ENCODE assay signal across 20 mouse cellular contexts in genomic region chr17:71091024-71091423, GRCm38 (mm10).
DNase-seq lines count a peak whose midpoint lies in the region; ATAC-seq and TF ChIP-seq lines count a peak whose summit lies in the region.
"Had no signal": no experiment of that assay in that cellular context is flagged by ENCODE, and none has a peak within 500 bp of the region (broad histone marks: within the 10 kb centered on the region; RNA-seq: fewer than 3 reads in every experiment).

No protein-coding gene starts in this region.

- intact Hi-C loops in heart, postnatal 10 days (cut with DNase I): no loop called here

- no peak for TF ChIP-seq EP300 in heart, postnatal 0 days (IDR thresholded peaks at IDR 0.05; ENCODE audit: low read depth)
- TF ChIP-seq EP300 in liver, postnatal 0 days (IDR thresholded peaks at IDR 0.05; ENCODE audit: low read depth): no peak

- no peak for TF ChIP-seq CTCF in heart, postnatal 0 days (IDR thresholded peaks at IDR 0.05; ENCODE audit: low read depth)
- TF ChIP-seq CTCF in liver, postnatal 0 days (IDR thresholded peaks at IDR 0.05; ENCODE audit: low read depth): no peak
- TF ChIP-seq CTCF in midbrain, postnatal 0 days (IDR thresholded peaks at IDR 0.05): no peak

- no peak overlapping the region for H3K4me2 ChIP-seq in heart, postnatal 0 days (ENCODE audit: low read depth, low read length)
- H3K4me2 ChIP-seq in liver, postnatal 0 days (ENCODE audit: low read depth, low read length): no peak overlapping the region
- no peak overlapping the region for H3K4me2 ChIP-seq in midbrain, postnatal 0 days (ENCODE audit: low read depth, low read length, poor library complexity, severe bottlenecking)
- H3K4me2 ChIP-seq: embryonic facial prominence, embryonic 12.5 days; forebrain, embryonic 15.5 days; hindbrain, embryonic 15.5 days had no signal

- peaks cover 75% of the 10 kb centered on the region for H3K36me3 ChIP-seq in heart, postnatal 0 days (replicated peaks; ENCODE audit: control insufficient read depth, insufficient read depth, low read length)
- no peaks in the 10 kb centered on the region for H3K36me3 ChIP-seq in liver, postnatal 0 days (replicated peaks; ENCODE audit: insufficient read depth, low read length)
- H3K36me3 ChIP-seq in splenic B cell, adult 2 months (ENCODE audit: control insufficient read depth, insufficient read depth, low read length, poor library complexity, severe bottlenecking): no peaks in the 10 kb centered on the region
- no peaks in the 10 kb centered on the region for H3K36me3 ChIP-seq in midbrain, postnatal 0 days (ENCODE audit: insufficient read depth, low read length)
- H3K36me3 ChIP-seq: embryonic facial prominence, embryonic 12.5 days; forebrain, embryonic 15.5 days; G1E; hindbrain, embryonic 15.5 days had no signal

- H3K9ac ChIP-seq in heart, postnatal 0 days (replicated peaks; ENCODE audit: low read depth, low read length): no peak overlapping the region
- no peak overlapping the region for H3K9ac ChIP-seq in liver, postnatal 0 days (replicated peaks)
- no peak overlapping the region for H3K9ac ChIP-seq in midbrain, postnatal 0 days (replicated peaks; ENCODE audit: low read length, poor library complexity, severe bottlenecking)
- H3K9ac ChIP-seq: embryonic facial prominence, embryonic 12.5 days; forebrain, embryonic 15.5 days; hindbrain, embryonic 15.5 days had no signal

- no peak overlapping the region for H3K4me3 ChIP-seq in heart, postnatal 0 days (ENCODE audit: low read depth, low read length)
- H3K4me3 ChIP-seq in liver, postnatal 0 days (ENCODE audit: low read depth, low read length): no peak overlapping the region
- H3K4me3 ChIP-seq in midbrain, postnatal 0 days (ENCODE audit: low read depth, low read length): no peak overlapping the region
- H3K4me3 ChIP-seq: embryonic facial prominence, embryonic 12.5 days; forebrain, embryonic 15.5 days; heart, embryonic 10.5 days; hindbrain, embryonic 15.5 days had no signal

- 40% methylated on average over 4 of the region's 4 CpGs for WGBS in heart, postnatal 0 days
- 62% methylated on average over 4 of the region's 4 CpGs for WGBS in liver, postnatal 0 days (ENCODE audit: insufficient replicate concordance)
- WGBS in midbrain, postnatal 0 days: 81% methylated on average over 4 of the region's 4 CpGs

- H3K27me3 ChIP-seq in heart, postnatal 0 days (ENCODE audit: control insufficient read depth, insufficient read depth, low read length): no peaks in the 10 kb centered on the region
- no peaks in the 10 kb centered on the region for H3K27me3 ChIP-seq in liver, postnatal 0 days (ENCODE audit: insufficient read depth, low read length)
- no peaks in the 10 kb centered on the region for H3K27me3 ChIP-seq in splenic B cell, adult 2 months (ENCODE audit: control insufficient read depth, insufficient read depth, low read length, poor library complexity, severe bottlenecking)
- no peaks in the 10 kb centered on the region for H3K27me3 ChIP-seq in midbrain, postnatal 0 days (ENCODE audit: insufficient read depth, low read length)
- H3K27me3 ChIP-seq: embryonic facial prominence, embryonic 12.5 days; forebrain, embryonic 15.5 days; hindbrain, embryonic 15.5 days had no signal

- H3K4me1 ChIP-seq in heart, postnatal 0 days (ENCODE audit: control insufficient read depth, insufficient read depth): peaks cover 6% of the 10 kb centered on the region; the same call in 1 of the 2 replicates
- peaks cover 39% of the 10 kb centered on the region for H3K4me1 ChIP-seq in liver, postnatal 0 days (ENCODE audit: insufficient read depth)
- H3K4me1 ChIP-seq in midbrain, postnatal 0 days (ENCODE audit: insufficient read depth, low read length): no peaks in the 10 kb centered on the region
- H3K4me1 ChIP-seq: forebrain, embryonic 15.5 days; hindbrain, embryonic 15.5 days had no signal

- H3K9me3 ChIP-seq in heart, postnatal 0 days (replicated peaks; ENCODE audit: control insufficient read depth, low read length): no peaks in the 10 kb centered on the region
- no peaks in the 10 kb centered on the region for H3K9me3 ChIP-seq in liver, postnatal 0 days (ENCODE audit: low read length)
- no peaks in the 10 kb centered on the region for H3K9me3 ChIP-seq in midbrain, postnatal 0 days (ENCODE audit: low read length)
- H3K9me3 ChIP-seq: embryonic facial prominence, embryonic 12.5 days; forebrain, embryonic 15.5 days; G1E; heart, embryonic 10.5 days; hindbrain, embryonic 15.5 days had no signal

- ATAC-seq in heart, postnatal 0 days (ENCODE audit: insufficient read depth, low read depth): no peak
- ATAC-seq in liver, postnatal 0 days: no peak
- ATAC-seq in midbrain, postnatal 0 days (ENCODE audit: low FRiP score): no peak
- ATAC-seq: forebrain, embryonic 15.5 days had no signal

- peak; percentile 69 for DNase-seq in heart, adult 11 months
- no peak for DNase-seq in heart, postnatal 4 days
- no peak for DNase-seq in heart, postnatal 0 days (ENCODE audit: low spot score)
- no peak for DNase-seq in heart, postnatal 10 days
- no peak for DNase-seq in liver, postnatal 0 days
- DNase-seq in liver: no peak
- peak; percentile 31 for DNase-seq in splenic B cell, adult 2 months (ENCODE audit: low read depth, low spot score)
- DNase-seq in midbrain, postnatal 0 days (ENCODE audit: low spot score): no peak
- DNase-seq: adrenal gland, postnatal 10 days; cerebellum, adult 11 months; cerebellum, adult 8-10 months; cerebellum, postnatal 14 days; gastrocnemius, postnatal 14 days; heart, postnatal 14 days; kidney, adult 11 months had no signal

- H3K27ac ChIP-seq in heart, postnatal 0 days (ENCODE audit: low read depth): 0 out of 2 replicates have a peak overlapping the region, but pooled peaks have one; percentile 49
- H3K27ac ChIP-seq in liver, postnatal 0 days (ENCODE audit: low read depth): peak overlapping the region; percentile 97
- H3K27ac ChIP-seq in midbrain, postnatal 0 days (ENCODE audit: low read depth, low read length): no peak overlapping the region
- H3K27ac ChIP-seq: embryonic facial prominence, embryonic 12.5 days; forebrain, embryonic 15.5 days; heart, embryonic 10.5 days; hindbrain, embryonic 15.5 days had no signal

Comparison
In these comparisons a context has a peak if more than half of its experiments do, and no peak if none do; other contexts are left out.
1. DNase-seq: peak in heart, adult 11 months (single experiment) and splenic B cell, adult 2 months (single experiment); none in heart, postnatal 4 days (single experiment), heart, postnatal 0 days (single experiment), heart, postnatal 10 days (0 of 2), liver, postnatal 0 days (single experiment), liver (single experiment) and midbrain, postnatal 0 days (single experiment).